ENCODE assay signal across 8 mouse cellular contexts in the genomic region with DNA sequence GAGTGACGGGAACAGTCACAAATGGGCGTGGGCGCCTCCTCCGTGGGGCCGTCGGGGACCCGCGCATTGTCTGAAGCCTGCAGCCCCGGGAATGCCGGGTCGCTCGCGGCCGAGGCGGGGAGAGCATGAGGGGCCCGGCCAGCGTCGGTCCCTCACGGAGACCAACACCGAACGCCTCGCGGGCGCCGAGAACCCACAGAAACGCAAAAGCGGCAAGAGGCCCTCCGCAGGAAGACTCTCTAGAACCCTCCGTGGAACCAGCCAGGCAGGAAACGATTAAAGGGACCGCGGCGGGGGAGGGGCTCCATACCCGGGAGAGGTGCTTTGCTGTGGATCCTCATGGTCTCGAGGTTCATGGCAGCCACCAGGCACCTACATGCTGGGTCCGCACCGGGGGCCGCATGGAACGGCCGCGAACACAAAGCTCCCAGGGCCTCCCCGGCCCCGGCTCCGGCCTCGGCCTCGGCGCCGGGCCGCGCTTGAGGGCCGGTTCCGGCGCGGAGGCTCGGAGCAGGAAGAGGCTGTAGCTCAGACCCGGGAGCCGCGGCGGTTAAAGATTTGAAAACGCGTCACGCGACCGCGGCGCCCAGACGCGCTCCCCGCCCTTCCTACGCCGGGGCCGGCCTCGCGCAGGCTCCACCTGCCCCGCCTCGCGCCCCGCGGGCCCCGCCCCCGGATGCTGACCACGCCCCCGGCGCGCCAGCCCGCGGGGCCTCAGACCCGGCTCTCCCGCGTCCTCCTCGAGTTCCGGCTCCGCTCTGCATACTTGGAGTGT. TPM values are rescaled to one million over a fixed set of nuclear protein-coding genes. Genes with fewer than 3 reads are reported as not detected.
A peak's percentile ranks its signal among the peaks of the same experiment; 100 is the strongest.
DNase-seq lines count a peak whose midpoint lies in the region; ATAC-seq and TF ChIP-seq lines count a peak whose summit lies in the region.

A gene (minus strand): TSS at position 560 of the 775 bp plus-strand sequence.
A gene (plus strand): TSS at position 694 of the 775 bp plus-strand sequence.

- H3K27ac ChIP-seq in cerebellum, adult 2 months (ENCODE audit: insufficient read depth, low read length): no peak within 1 kb of the TSS
- peak within 1 kb of the TSS; percentile 68 for H3K27ac ChIP-seq in forebrain, postnatal 0 days (ENCODE audit: low read depth, low read length)
- peak within 1 kb of the TSS; percentile 84 for H3K27ac ChIP-seq in layer of hippocampus, adult 2 months
- peak within 1 kb of the TSS; percentile 88 for H3K27ac ChIP-seq in lung, embryonic 14.5 days (ENCODE audit: low read depth)

- peak within 1 kb of the TSS; percentile 81 for H3K4me2 ChIP-seq in forebrain, postnatal 0 days (ENCODE audit: low read depth)
- peak within 1 kb of the TSS; percentile 64 for H3K4me2 ChIP-seq in lung, embryonic 14.5 days

- peak within 1 kb of the TSS; percentile 78 for H3K9ac ChIP-seq in forebrain, postnatal 0 days
- H3K9ac ChIP-seq in lung, embryonic 14.5 days: peak within 1 kb of the TSS; percentile 74

- H3K36me3 ChIP-seq in forebrain, postnatal 0 days (ENCODE audit: insufficient read depth): no peaks in the 10 kb centered on the region; the same call in 1 of the 2 replicates
- H3K36me3 ChIP-seq in lung, embryonic 14.5 days (ENCODE audit: insufficient read depth): peaks cover 27% of the 10 kb centered on the region

- peak within 1 kb of the TSS; percentile 99 for H3K4me3 ChIP-seq in cerebellum, adult 2 months (replicated peaks; ENCODE audit: insufficient read depth, low read depth, low read length)
- peak within 1 kb of the TSS; percentile 89 for H3K4me3 ChIP-seq in forebrain, postnatal 0 days (ENCODE audit: low read depth, low read length)
- H3K4me3 ChIP-seq in layer of hippocampus, adult 2 months: peak within 1 kb of the TSS; percentile 83
- peak within 1 kb of the TSS; percentile 80 for H3K4me3 ChIP-seq in lung, embryonic 14.5 days (ENCODE audit: low read depth, low read length)

- no peaks in the 10 kb centered on the region for H3K27me3 ChIP-seq in cerebellum, adult 2 months (ENCODE audit: control insufficient read depth, insufficient read depth, low read length)
- H3K27me3 ChIP-seq in forebrain, postnatal 0 days (ENCODE audit: insufficient read depth, low read length): no peaks in the 10 kb centered on the region
- H3K27me3 ChIP-seq in lung, embryonic 14.5 days (ENCODE audit: insufficient read depth, low read length): no peaks in the 10 kb centered on the region

- H3K9me3 ChIP-seq in forebrain, postnatal 0 days (ENCODE audit: low read length): no peaks in the 10 kb centered on the region
- no peaks in the 10 kb centered on the region for H3K9me3 ChIP-seq in lung, embryonic 14.5 days (ENCODE audit: low read depth, low read length)

- TF ChIP-seq POLR2A in cerebellum, adult 2 months (IDR thresholded peaks at IDR 0.05; ENCODE audit: borderline replicate concordance, insufficient read depth, low read length): peak; percentile 50; the same call in 1 of the 2 replicates

- under 1% methylated on average over 93 of the region's 93 CpGs for WGBS in cerebellum, adult 2 months
- WGBS in forebrain, postnatal 0 days: 2% methylated on average over 93 of the region's 93 CpGs
- WGBS in lung, embryonic 14.5 days: under 1% methylated on average over 79 of the region's 93 CpGs

- H3K4me1 ChIP-seq in cerebellum, adult 2 months (ENCODE audit: control insufficient read depth, insufficient read depth, low read length): no peaks in the 10 kb centered on the region
- no peaks in the 10 kb centered on the region for H3K4me1 ChIP-seq in forebrain, postnatal 0 days (ENCODE audit: insufficient read depth)
- no peaks in the 10 kb centered on the region for H3K4me1 ChIP-seq in lung, embryonic 14.5 days (ENCODE audit: insufficient read depth)

- peak; percentile 52 for DNase-seq in MEL-GATA-1-ER (ENCODE audit: extremely low read depth, low read depth)
- peak; percentile 88 to 90 for DNase-seq in cerebellum, adult 2 months
- DNase-seq in forebrain, postnatal 0 days: peak; percentile 92
- peak; percentile 96 for DNase-seq in heart, postnatal 4 days
- DNase-seq in layer of hippocampus, adult 2 months (ENCODE audit: low spot score in 2 of 2): peak; percentile 85 to 89
- peak; percentile 96 for DNase-seq in lung, embryonic 14.5 days
- peak; percentile 93 for DNase-seq in testis, postnatal 14 days (ENCODE audit: low spot score)

- no peak for TF ChIP-seq CTCF in cerebellum, adult 2 months (IDR thresholded peaks at IDR 0.05; ENCODE audit: borderline replicate concordance, insufficient read depth, low read depth, low read length)
- TF ChIP-seq CTCF in forebrain, postnatal 0 days (IDR thresholded peaks at IDR 0.05; ENCODE audit: low read depth): no peak
- TF ChIP-seq CTCF in layer of hippocampus, adult 2 months (conservative IDR thresholded peaks at IDR 0.05): no peak
- TF ChIP-seq CTCF in lung, embryonic 14.5 days (IDR thresholded peaks at IDR 0.05; ENCODE audit: low read depth): no peak

- peak; percentile 97 for ATAC-seq in forebrain, postnatal 0 days
- ATAC-seq in lung, embryonic 14.5 days (ENCODE audit: insufficient read depth): peak; percentile 97
- ATAC-seq in neutrophil, adult 5-6 weeks (ENCODE audit: extremely low read depth, insufficient number of reproducible peaks, low FRiP score, poor library complexity, severe bottlenecking): peak; percentile 84

RNA-seq across cellular contexts. Expression of the first gene that starts in this region (rescaled TPM):
- 1.2 and 1.6 TPM in 2 replicates for polyA plus RNA-seq in cerebellum, adult 2 months (2012; rRNA removed)
- total RNA-seq in forebrain, postnatal 0 days (2014; rRNA removed): 11.4 and 13.3 TPM in 2 replicates
- polyA plus RNA-seq in forebrain, postnatal 0 days (2015; fragmentation: Nextera tagmentation; extraction: Ambion mirVana): 8.2 and 8.3 TPM in 2 replicates
- total RNA-seq in heart, postnatal 4 days (2021): 10 to 100 TPM; 23.1 to 26.6 TPM
- total RNA-seq in layer of hippocampus, adult 2 months (2021): 1 to 10 TPM; 2.0 TPM
- 68.3 and 71.6 TPM in 2 replicates for polyA plus RNA-seq in lung, embryonic 14.5 days (2014; fragmentation: Nextera tagmentation; extraction: Ambion mirVana)
- total RNA-seq in neutrophil, adult 5-6 weeks (2017): 13.9 and 21.9 TPM in 2 replicates

RNA-seq across cellular contexts. Expression of the second gene that starts in this region (rescaled TPM):
- polyA plus RNA-seq in cerebellum, adult 2 months (2012; rRNA removed): 12.3 and 13.6 TPM in 2 replicates
- total RNA-seq in forebrain, postnatal 0 days (2014; rRNA removed): 9.2 and 12.7 TPM in 2 replicates
- polyA plus RNA-seq in forebrain, postnatal 0 days (2015; fragmentation: Nextera tagmentation; extraction: Ambion mirVana): 4.8 and 8.0 TPM in 2 replicates
- total RNA-seq in heart, postnatal 4 days (2021): 10 to 100 TPM; 10.9 to 13.9 TPM
- 10 to 100 TPM; 11.2 to 12.3 TPM for total RNA-seq in layer of hippocampus, adult 2 months (2021)
- polyA plus RNA-seq in lung, embryonic 14.5 days (2014; fragmentation: Nextera tagmentation; extraction: Ambion mirVana): 12.3 and 14.4 TPM in 2 replicates
- total RNA-seq in neutrophil, adult 5-6 weeks (2017): 13.5 and 14.1 TPM in 2 replicates
